Mouse (Mus musculus) CH12.LX (cell line): ENCODE measurements at regions not wholly inside any gene's neighbourhood (a gene's known extent, or its start where the extent isn't known, plus 50 kb on each side); places are given as distances from the start of the nearest gene placed in this dataset.

Experiments
- DNase-seq: peaks from one replicate; pipeline ENCODE4 v3.0.0-alpha.2; 2013; ENCODE audit errors: extremely low read depth
- H3K27ac ChIP-seq: 2 replicates; pipeline ENCODE4 v1.5.1; 2012; ENCODE audit warnings: low read depth, mild to moderate bottlenecking, control low read depth, moderate library complexity; ENCODE audit not compliant: insufficient read depth
- H3K27me3 ChIP-seq: replicated peaks from 2 replicates; pipeline ENCODE3; 2012; ENCODE audit warnings: inconsistent platforms
- H3K36me3 ChIP-seq, 2 experiments: replicated peaks in 1 of 2; 2 replicates each; pipeline versions ENCODE3 to v1.6.1; 2012; ENCODE audit warnings: inconsistent platforms in 1 of 2, low read length in 1 of 2, mild to moderate bottlenecking in 1 of 2, mixed read lengths in 1 of 2, moderate library complexity in 1 of 2; ENCODE audit not compliant: control insufficient read depth in 1 of 2, insufficient read depth in 1 of 2
- H3K4me1 ChIP-seq, 2 experiments: 2 replicates each; pipeline ENCODE4 v1.6.1; 2012; ENCODE audit warnings: inconsistent platforms in 1 of 2, moderate library complexity in 1 of 2; ENCODE audit not compliant: insufficient read depth in 2 of 2, control insufficient read depth in 1 of 2
- H3K4me2 ChIP-seq: 2 replicates; pipeline ENCODE4 v1.6.1; 2012; ENCODE audit warnings: low read depth, mild to moderate bottlenecking, control low read depth; ENCODE audit not compliant: poor library complexity, insufficient read depth, severe bottlenecking
- H3K4me3 ChIP-seq, 3 experiments: fragments of 150-350 bp in 1 of 3; sonication (generic) in 1 of 3; replicated peaks in 1 of 3; 2 replicates each; pipeline versions ENCODE3 to v1.5.1; 2011 to 2012; ENCODE audit warnings: low read depth in 2 of 3, low read length in 2 of 3, mild to moderate bottlenecking in 2 of 3, moderate library complexity in 2 of 3, control low read depth in 1 of 3, improper control_type of control experiment in 1 of 3, inconsistent platforms in 1 of 3, mixed read lengths in 1 of 3; ENCODE audit not compliant: poor library complexity in 1 of 3
- H3K79me2 ChIP-seq: replicated peaks from 2 replicates; pipeline ENCODE4 v1.6.1; 2012; ENCODE audit warnings: mild to moderate bottlenecking, moderate library complexity; ENCODE audit not compliant: control insufficient read depth, poor library complexity, insufficient read depth, severe bottlenecking; ENCODE audit errors: extremely low read depth
- H3K9ac ChIP-seq: 2 replicates; pipeline ENCODE4 v1.6.1; 2012; ENCODE audit warnings: low read depth, mild to moderate bottlenecking, control low read depth, moderate library complexity; ENCODE audit not compliant: insufficient read depth
- H3K9me3 ChIP-seq: replicated peaks from 2 replicates; pipeline ENCODE3; 2012; ENCODE audit warnings: low read length, inconsistent platforms, mixed read lengths
- CHD1 ChIP-seq: IDR thresholded peaks from 2 replicates; pipeline ENCODE4 v1.6.1; 2012; ENCODE audit warnings: low read depth, low read length, improper control_type of control experiment, inconsistent platforms
- E2F4 ChIP-seq: IDR thresholded peaks from 2 replicates; pipeline ENCODE4 v1.6.1; 2011; ENCODE audit warnings: low read depth, low read length, improper control_type of control experiment; ENCODE audit not compliant: insufficient replicate concordance
- ELF1 ChIP-seq: IDR thresholded peaks from 2 replicates; pipeline ENCODE4 v1.6.1; 2014; ENCODE audit warnings: low read depth, mild to moderate bottlenecking, inconsistent platforms, low read length, improper control_type of control experiment
- EP300 ChIP-seq: IDR thresholded peaks from 2 replicates; pipeline ENCODE4 v1.6.1; 2011; ENCODE audit warnings: low read length, improper control_type of control experiment
- ETS1 ChIP-seq: conservative IDR thresholded peaks from 2 replicates; pipeline ENCODE4 v1.6.1; 2012; ENCODE audit warnings: low read depth, mild to moderate bottlenecking, inconsistent platforms, low read length, improper control_type of control experiment, moderate library complexity
- GABPA ChIP-seq: IDR thresholded peaks from 2 replicates; pipeline ENCODE4 v1.6.1; 2012; ENCODE audit warnings: low read depth, low read length, improper control_type of control experiment, inconsistent platforms; ENCODE audit not compliant: insufficient replicate concordance
- HCFC1 ChIP-seq: IDR thresholded peaks from 2 replicates; pipeline ENCODE4 v1.6.1; 2012; ENCODE audit warnings: low read depth, mild to moderate bottlenecking, inconsistent platforms, low read length, improper control_type of control experiment
- IRF4 ChIP-seq: IDR thresholded peaks from 2 replicates; pipeline ENCODE4 v1.6.1; 2014; ENCODE audit warnings: low read depth, mild to moderate bottlenecking, inconsistent platforms, low read length, improper control_type of control experiment
- JUND ChIP-seq: conservative IDR thresholded peaks from 2 replicates; pipeline ENCODE4 v1.6.1; 2011; ENCODE audit warnings: low read depth, low read length, improper control_type of control experiment
- MEF2A ChIP-seq: IDR thresholded peaks from 2 replicates; pipeline ENCODE4 v1.6.1; 2014; ENCODE audit warnings: low read depth, mild to moderate bottlenecking, inconsistent platforms, low read length, improper control_type of control experiment, borderline replicate concordance
- NRF1 ChIP-seq: IDR thresholded peaks from 2 replicates; pipeline ENCODE4 v1.6.1; 2014; ENCODE audit warnings: low read depth, mild to moderate bottlenecking, inconsistent platforms, low read length, improper control_type of control experiment, moderate library complexity
- PAX5 ChIP-seq: IDR thresholded peaks from 2 replicates; pipeline ENCODE4 v1.6.1; 2012; ENCODE audit warnings: low read length, inconsistent platforms, mixed read lengths
- POLR2A ChIP-seq: IDR thresholded peaks from 2 replicates; pipeline ENCODE4 v1.6.1; 2011; ENCODE audit warnings: low read depth, mild to moderate bottlenecking, improper control_type of control experiment, low read length
- POLR2AphosphoS2 ChIP-seq: IDR thresholded peaks from 2 replicates; pipeline ENCODE4 v1.6.1; 2011; ENCODE audit warnings: low read depth, low read length, improper control_type of control experiment
- RAD21 ChIP-seq: IDR thresholded peaks from 2 replicates; pipeline ENCODE4 v1.6.1; 2011; ENCODE audit warnings: low read depth, mild to moderate bottlenecking, low read length, improper control_type of control experiment, moderate library complexity
- RCOR1 ChIP-seq: conservative IDR thresholded peaks from 2 replicates; pipeline ENCODE4 v1.6.1; 2012; ENCODE audit warnings: low read depth, mild to moderate bottlenecking, inconsistent platforms, low read length, improper control_type of control experiment
- SIN3A ChIP-seq: IDR thresholded peaks from 2 replicates; pipeline ENCODE4 v1.6.1; 2012; ENCODE audit warnings: low read length, improper control_type of control experiment, inconsistent platforms
- SMC3 ChIP-seq: IDR thresholded peaks from 2 replicates; pipeline ENCODE4 v1.6.1; 2011; ENCODE audit warnings: low read depth, low read length, improper control_type of control experiment
- TBP ChIP-seq: conservative IDR thresholded peaks from 2 replicates; pipeline ENCODE4 v1.6.1; 2011; ENCODE audit warnings: low read depth, low read length, improper control_type of control experiment
- USF2 ChIP-seq: conservative IDR thresholded peaks from 2 replicates; pipeline ENCODE4 v1.6.1; 2011; ENCODE audit warnings: low read depth, low read length, improper control_type of control experiment
- ZC3H11A ChIP-seq: IDR thresholded peaks from 2 replicates; pipeline ENCODE4 v1.6.1; 2012; ENCODE audit warnings: low read depth, mild to moderate bottlenecking, inconsistent platforms, low read length, improper control_type of control experiment
- ZNF384 ChIP-seq: IDR thresholded peaks from 2 replicates; pipeline ENCODE4 v1.6.1; 2012; ENCODE audit warnings: low read depth, low read length, improper control_type of control experiment, inconsistent platforms
- dilution Hi-C: fragments of 300-500 bp; cut with MboI; formaldehyde crosslinking; loops from 2 replicates; pipeline ENCODE4 v1.14.3; 2020; ENCODE audit warnings: low sequenced_read_pairs; ENCODE audit not compliant: extremely low pct_unique_long_range_greater_than_20kb, extremely low pct_ligation_motif_present
- in situ Hi-C: fragments of 300-500 bp; cut with MboI; formaldehyde crosslinking; loops from 3 replicates; pipeline ENCODE4 v1.14.3; 2019; ENCODE audit warnings: low sequenced_read_pairs, low pct_ligation_motif_present, low pct_unique_long_range_greater_than_20kb, mixed read lengths

GRCm38 (mm10) chr15:40501180-40502125 is 367.3 kb downstream of the 9330182O14Rik start:
- TF ChIP-seq ZC3H11A (no peak), IRF4 (no peak), SIN3A (no peak), E2F4 (no peak), ELF1 (no peak), ZNF384 (no peak), NRF1 (no peak), CHD1 (no peak), EP300 (no peak), MEF2A (no peak), RAD21 (no peak), GABPA (no peak), TBP (no peak), SMC3 (no peak), POLR2AphosphoS2 (no peak), PAX5 (no peak), USF2 (no peak)
- no peak for DNase-seq
- Histone ChIP-seq H3K9ac (no peak overlapping the region), H3K4me2 (no peak overlapping the region), H3K9me3 (peaks cover 38% of the 10 kb centered on the region), H3K4me1 (no peaks in the 10 kb centered on the region), H3K79me2 (no peaks in the 10 kb centered on the region), H3K27me3 (no peaks in the 10 kb centered on the region), H3K27ac (no peak overlapping the region), H3K4me3 (no peak overlapping the region), H3K36me3 (no peaks in the 10 kb centered on the region)
- dilution Hi-C loops (no loop called here), in situ Hi-C loops (no loop called here)

- no peak for DNase-seq
- H3K4me2 ChIP-seq, result no peak overlapping the region
- no peaks in the 10 kb centered on the region for H3K27me3 ChIP-seq
- in situ Hi-C loops, result no loop called here
- H3K36me3 ChIP-seq, result no peaks in the 10 kb centered on the region
- no peaks in the 10 kb centered on the region for H3K4me1 ChIP-seq
- no peaks in the 10 kb centered on the region for H3K79me2 ChIP-seq
- no peak overlapping the region for H3K9ac ChIP-seq
- peaks cover 42% of the 10 kb centered on the region for H3K9me3 ChIP-seq
- H3K4me3 ChIP-seq, result no peak overlapping the region
- no peak for TF ChIP-seq JUND
- no peak for TF ChIP-seq RCOR1
- no peak for TF ChIP-seq ETS1
- TF ChIP-seq MEF2A, result no peak
- no peak for TF ChIP-seq TBP
- TF ChIP-seq HCFC1, result no peak
- TF ChIP-seq POLR2A, result no peak
- no peak for TF ChIP-seq EP300
- TF ChIP-seq GABPA, result no peak
- dilution Hi-C loops, result no loop called here
- no peak overlapping the region for H3K27ac ChIP-seq
Observed at GRCm38 (mm10) chr15:40510826-40511225, 376.7 kb downstream of the 9330182O14Rik start.
